Mouse (Mus musculus) heart, adult 2 months (tissue): ENCODE results near the gene Serpine1.

Source experiments
- CTCF ChIP-seq: fragments of 200-600 bp; IDR thresholded peaks from 2 replicates; pipeline ENCODE4 v1.8.1; 2022; ENCODE audit warnings: antibody characterized with exemption, mild to moderate bottlenecking, moderate library complexity
- POLR2A ChIP-seq: fragments of 200-500 bp; IDR thresholded peaks from 2 replicates; pipeline ENCODE4 v1.6.1; 2011; ENCODE audit warnings: mild to moderate bottlenecking, low read depth, low read length, control low read depth; ENCODE audit not compliant: insufficient read depth

DNA sequence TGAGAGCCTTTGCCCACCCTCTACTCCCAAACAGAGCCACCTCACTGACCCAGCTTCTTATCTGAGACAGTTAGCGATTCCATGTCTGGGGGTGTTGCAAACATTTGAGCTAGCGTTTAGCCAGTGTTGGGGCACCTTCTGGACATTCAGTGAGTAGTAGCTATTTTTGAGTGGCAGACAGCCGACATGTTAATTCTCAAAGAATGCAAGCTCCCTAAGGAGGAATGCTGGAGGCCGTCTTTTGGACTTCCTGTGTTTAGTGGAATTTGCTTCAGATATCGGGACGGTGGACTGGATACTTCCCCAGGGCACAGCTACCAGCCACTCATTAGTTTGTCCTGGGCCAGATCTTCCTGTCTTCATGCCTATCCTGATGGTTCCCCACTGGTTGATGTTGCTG lies 6.5 kb upstream of the Serpine1 start:
- TF ChIP-seq CTCF, result no peak
- no peak for TF ChIP-seq POLR2A
